In the genomic region with DNA sequence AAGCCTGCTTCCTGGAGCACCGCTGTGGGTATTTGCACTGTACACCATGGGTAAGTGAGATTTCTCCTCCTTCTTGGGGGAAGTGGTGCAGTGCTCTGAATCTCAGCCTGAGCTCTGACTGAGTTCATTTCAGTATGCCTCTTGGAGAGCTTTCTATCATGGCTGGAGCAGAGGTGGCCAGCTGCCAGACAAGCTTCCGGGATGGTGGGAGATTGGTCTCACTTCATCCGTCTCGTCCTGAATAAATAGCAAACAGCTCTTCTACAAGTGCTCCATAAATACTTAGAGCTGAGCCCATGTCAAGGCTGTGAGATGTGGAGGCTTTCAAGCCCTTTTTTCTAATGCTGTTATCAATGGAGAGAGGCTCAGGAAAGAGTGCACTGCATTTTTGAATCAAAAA, we compare ENCODE assay signal across 23 mouse cellular contexts. TPM values are rescaled to one million over a fixed set of nuclear protein-coding genes. Genes with fewer than 3 reads are reported as not detected.
DNase-seq lines count a peak whose midpoint lies in the region; ATAC-seq and TF ChIP-seq lines count a peak whose summit lies in the region.
"Had no signal": no experiment of that assay in that cellular context is flagged by ENCODE, and none has a peak within 500 bp of the region (broad histone marks: within the 10 kb centered on the region; RNA-seq: fewer than 3 reads in every experiment).

No protein-coding gene starts in this region.

- H3K9me3 ChIP-seq in lung, embryonic 15.5 days: no peaks in the 10 kb centered on the region
- no peaks in the 10 kb centered on the region for H3K9me3 ChIP-seq in midbrain, postnatal 0 days (ENCODE audit: low read length)
- H3K9me3 ChIP-seq in midbrain, embryonic 14.5 days (ENCODE audit: control insufficient read depth, low read length): no peaks in the 10 kb centered on the region
- H3K9me3 ChIP-seq: embryonic facial prominence, embryonic 15.5 days; forebrain, embryonic 10.5 days; heart, embryonic 12.5 days; hindbrain, embryonic 10.5 days had no signal

- no peak overlapping the region for H3K9ac ChIP-seq in lung, embryonic 15.5 days
- H3K9ac ChIP-seq in midbrain, postnatal 0 days (replicated peaks; ENCODE audit: low read length, poor library complexity, severe bottlenecking): no peak overlapping the region
- no peak overlapping the region for H3K9ac ChIP-seq in midbrain, embryonic 14.5 days (replicated peaks; ENCODE audit: low read length)
- H3K9ac ChIP-seq: embryonic facial prominence, embryonic 15.5 days; heart, embryonic 12.5 days had no signal

- no peak overlapping the region for H3K4me2 ChIP-seq in lung, embryonic 15.5 days
- H3K4me2 ChIP-seq in midbrain, postnatal 0 days (ENCODE audit: low read depth, low read length, poor library complexity, severe bottlenecking): no peak overlapping the region
- no peak overlapping the region for H3K4me2 ChIP-seq in midbrain, embryonic 14.5 days (ENCODE audit: low read length)
- H3K4me2 ChIP-seq: embryonic facial prominence, embryonic 15.5 days; heart, embryonic 12.5 days had no signal

- H3K4me1 ChIP-seq in lung, embryonic 15.5 days: peaks cover 42% of the 10 kb centered on the region
- H3K4me1 ChIP-seq in midbrain, postnatal 0 days (ENCODE audit: insufficient read depth, low read length): 0 out of 2 replicates have a peak, but pooled peaks cover 2% of the 10 kb centered on the region
- H3K4me1 ChIP-seq in midbrain, embryonic 14.5 days (ENCODE audit: control insufficient read depth, insufficient read depth, low read length): peaks cover 10% of the 10 kb centered on the region

- WGBS in lung, embryonic 15.5 days: 21% methylated on average over 4 of the region's 4 CpGs
- WGBS in midbrain, postnatal 0 days: 53% methylated on average over 4 of the region's 4 CpGs
- WGBS in midbrain, embryonic 14.5 days: 68% methylated on average over 4 of the region's 4 CpGs

- peaks cover 49% of the 10 kb centered on the region for H3K27me3 ChIP-seq in lung, embryonic 15.5 days
- peaks cover 7% of the 10 kb centered on the region; the same call in 1 of the 2 replicates for H3K27me3 ChIP-seq in midbrain, postnatal 0 days (ENCODE audit: insufficient read depth, low read length)
- H3K27me3 ChIP-seq in midbrain, embryonic 14.5 days (ENCODE audit: control insufficient read depth, insufficient read depth, low read length): peaks cover 24% of the 10 kb centered on the region
- H3K27me3 ChIP-seq: Patski had no signal

- 0 out of 2 replicates have a peak overlapping the region, but pooled peaks have one; percentile 13 for H3K27ac ChIP-seq in lung, embryonic 15.5 days
- 0 out of 2 replicates have a peak overlapping the region, but pooled peaks have one; percentile 26 for H3K27ac ChIP-seq in midbrain, postnatal 0 days (ENCODE audit: low read depth, low read length)
- H3K27ac ChIP-seq in midbrain, embryonic 14.5 days (replicated peaks; ENCODE audit: low read depth, low read length): no peak overlapping the region
- H3K27ac ChIP-seq: embryonic facial prominence, embryonic 15.5 days; forebrain, embryonic 10.5 days; gastrocnemius, adult 2 months; hindbrain, embryonic 10.5 days had no signal

- H3K4me3 ChIP-seq in lung, embryonic 15.5 days: no peak overlapping the region
- no peak overlapping the region for H3K4me3 ChIP-seq in midbrain, postnatal 0 days (ENCODE audit: low read depth, low read length)
- H3K4me3 ChIP-seq in midbrain, embryonic 14.5 days (replicated peaks; ENCODE audit: low read depth, low read length): no peak overlapping the region
- H3K4me3 ChIP-seq: embryonic facial prominence, embryonic 15.5 days; erythroblast, embryonic 14.5 days; forebrain, embryonic 10.5 days; gastrocnemius, adult 2 months; heart, embryonic 12.5 days; hindbrain, embryonic 10.5 days had no signal

- DNase-seq in kidney, postnatal 14 days: peak; percentile 30
- no peak for DNase-seq in kidney, adult 11 months
- DNase-seq in lung, adult 18-20 months: no peak
- DNase-seq in midbrain, postnatal 0 days (ENCODE audit: low spot score): no peak
- DNase-seq in midbrain, embryonic 14.5 days: no peak
- DNase-seq in retina, postnatal 1 day: peak; percentile 33
- DNase-seq in cerebellum, adult 11 months: no peak
- DNase-seq: adrenal gland, postnatal 25 days; cerebellum, adult 8-10 months; embryo, embryonic 11 days; gastrocnemius, adult 2 months; gastrocnemius, postnatal 25 days had no signal

- no peak for TF ChIP-seq CTCF in midbrain, postnatal 0 days (IDR thresholded peaks at IDR 0.05)

- no peaks in the 10 kb centered on the region for H3K36me3 ChIP-seq in lung, embryonic 15.5 days
- no peaks in the 10 kb centered on the region for H3K36me3 ChIP-seq in midbrain, postnatal 0 days (ENCODE audit: insufficient read depth, low read length)
- peaks cover 16% of the 10 kb centered on the region for H3K36me3 ChIP-seq in midbrain, embryonic 14.5 days (ENCODE audit: control insufficient read depth, insufficient read depth, low read length)
- H3K36me3 ChIP-seq: embryonic facial prominence, embryonic 15.5 days; forebrain, embryonic 10.5 days; heart, embryonic 12.5 days; hindbrain, embryonic 10.5 days had no signal

- peak; percentile 51; the same call in 1 of the 2 replicates for ATAC-seq in lung, embryonic 15.5 days (ENCODE audit: borderline replicate concordance, extremely low read depth, low FRiP score, low TSS enrichment)
- no peak for ATAC-seq in midbrain, postnatal 0 days (ENCODE audit: low FRiP score)
- ATAC-seq in midbrain, embryonic 14.5 days (ENCODE audit: low FRiP score, low TSS enrichment): no peak
- ATAC-seq: activated CD4-positive, CD25-positive, alpha-beta regulatory T cell, adult 4 months; forebrain, embryonic 14.5 days; Patski had no signal

RNA-seq across cellular contexts. Expression of a gene that starts 18.8 kb away (rescaled TPM):
- polyA plus RNA-seq in lung, embryonic 15.5 days (2015; fragmentation: Nextera tagmentation; extraction: Ambion mirVana): 0.09 and 0.38 TPM in 2 replicates
- total RNA-seq in midbrain, postnatal 0 days (2014; rRNA removed): 154 and 181 TPM in 2 replicates
- 160 and 176 TPM in 2 replicates for polyA plus RNA-seq in midbrain, postnatal 0 days (2015; fragmentation: Nextera tagmentation; extraction: Ambion mirVana)
- 111 and 113 TPM in 2 replicates for polyA plus RNA-seq in midbrain, embryonic 14.5 days (2014; fragmentation: Nextera tagmentation; extraction: Ambion mirVana)
- total RNA-seq: common myeloid progenitor, adult 5-6 weeks; granulocyte monocyte progenitor cell, adult 5-6 weeks had no signal
- polyA plus RNA-seq: erythroblast, embryonic 14.5 days had no signal

Comparison
In these comparisons a context has a peak if more than half of its experiments do, and no peak if none do; other contexts are left out.
1. DNase-seq: peak in kidney, postnatal 14 days (single experiment) and retina, postnatal 1 day (single experiment); none in kidney, adult 11 months (single experiment), lung, adult 18-20 months (0 of 2), midbrain, postnatal 0 days (single experiment), midbrain, embryonic 14.5 days (single experiment) and cerebellum, adult 11 months (single experiment).
2. RNA of a gene that starts 18.8 kb away (polyA plus RNA-seq): 160 to 176 TPM in midbrain, postnatal 0 days and 111 to 113 TPM in midbrain, embryonic 14.5 days; 0.09 to 0.38 TPM in lung, embryonic 15.5 days; every median in the first group is over 10 times any median in the second.